Mouse (Mus musculus) cerebellum, adult (tissue): Measurements from ENCODE around the gene Herpud1.

Experiments used
- ATAC-seq: cut with Nextera tagmentation; 2 replicates; pipeline ENCODE4 v1.9.2; 2017; ENCODE audit warnings: mild to moderate bottlenecking, moderate library complexity, mixed read lengths; ENCODE audit not compliant: insufficient number of reproducible peaks, low FRiP score, low TSS enrichment

Herpud1 gene

GRCm38 (mm10) chr8:94443153-94443552 lies 56.9 kb downstream of the Herpud1 start:
- ATAC-seq, result no peak

- no peak for ATAC-seq
These were observed 58.2 kb downstream of the Herpud1 start for GRCm38 (mm10) chr8:94444480-94444879.
